26 mouse cellular contexts compared by ENCODE assay signal in genomic region chr11:121033118-121033517, GRCm38 (mm10). TPM values are rescaled to one million over a fixed set of nuclear protein-coding genes. Genes with fewer than 3 reads are reported as not detected.
DNase-seq lines count a peak whose midpoint lies in the region; ATAC-seq and TF ChIP-seq lines count a peak whose summit lies in the region.
"Had no signal": no experiment of that assay in that cellular context is flagged by ENCODE, and none has a peak within 500 bp of the region (broad histone marks: within the 10 kb centered on the region; RNA-seq: fewer than 3 reads in every experiment).

No protein-coding gene starts in this region.

- H3K4me3 ChIP-seq in CH12.LX (replicated peaks in 1 of 3; ENCODE audit: low read depth in 2 of 3, low read length in 2 of 3, poor library complexity in 1 of 3) = no peak overlapping the region
- H3K4me3 ChIP-seq in forebrain, embryonic 13.5 days = no peak overlapping the region
- H3K4me3 ChIP-seq: embryonic facial prominence, embryonic 10.5 days; embryonic facial prominence, embryonic 12.5 days had no signal

- WGBS in forebrain, embryonic 13.5 days = 89% methylated on average over 5 of the region's 5 CpGs

- dilution Hi-C loops in CH12.LX (cut with MboI; ENCODE audit: extremely low pct_ligation_motif_present, extremely low pct_unique_long_range_greater_than_20kb, low sequenced_read_pairs) = no loop called here

- in situ Hi-C loops in CH12.LX (cut with MboI; ENCODE audit: low pct_ligation_motif_present, low pct_unique_long_range_greater_than_20kb, low sequenced_read_pairs) = no loop called here

- H3K27me3 ChIP-seq in CH12.LX (replicated peaks) = peaks cover 28% of the 10 kb centered on the region
- no peaks in the 10 kb centered on the region for H3K27me3 ChIP-seq in forebrain, embryonic 13.5 days
- H3K27me3 ChIP-seq: embryonic facial prominence, embryonic 12.5 days had no signal

- TF ChIP-seq POLR2A in CH12.LX (IDR thresholded peaks at IDR 0.05; ENCODE audit: low read depth, low read length) = no peak

- no peaks in the 10 kb centered on the region for H3K79me2 ChIP-seq in CH12.LX (replicated peaks; ENCODE audit: control insufficient read depth, extremely low read depth, insufficient read depth, poor library complexity, severe bottlenecking)

- H3K4me1 ChIP-seq in CH12.LX (ENCODE audit: control insufficient read depth in 1 of 2, insufficient read depth in 2 of 2) = peaks cover 4 to 20% of the 10 kb centered on the region in 2 experiments
- no peaks in the 10 kb centered on the region for H3K4me1 ChIP-seq in forebrain, embryonic 13.5 days
- H3K4me1 ChIP-seq: embryonic facial prominence, embryonic 12.5 days had no signal

- H3K9me3 ChIP-seq in CH12.LX (replicated peaks; ENCODE audit: low read length) = no peaks in the 10 kb centered on the region
- H3K9me3 ChIP-seq in forebrain, embryonic 13.5 days (replicated peaks) = no peaks in the 10 kb centered on the region
- H3K9me3 ChIP-seq: embryonic facial prominence, embryonic 10.5 days; embryonic facial prominence, embryonic 12.5 days had no signal

- H3K4me2 ChIP-seq in CH12.LX (ENCODE audit: insufficient read depth, low read depth, poor library complexity, severe bottlenecking) = no peak overlapping the region
- H3K4me2 ChIP-seq in forebrain, embryonic 13.5 days = no peak overlapping the region
- H3K4me2 ChIP-seq: embryonic facial prominence, embryonic 12.5 days had no signal

- TF ChIP-seq EP300 in CH12.LX (IDR thresholded peaks at IDR 0.05; ENCODE audit: low read length) = no peak

- 0 out of 2 replicates have a peak, but pooled peaks have one; percentile 17 for ATAC-seq in granulocyte monocyte progenitor cell, adult 5-6 weeks (replicated peaks; ENCODE audit: poor library complexity, severe bottlenecking)
- 0 out of 2 replicates have a peak, but pooled peaks have one; percentile 23 for ATAC-seq in megakaryocyte progenitor cell, adult 5-6 weeks (replicated peaks; ENCODE audit: poor library complexity)
- ATAC-seq in forebrain, embryonic 13.5 days = no peak
- ATAC-seq: CD4-positive, CD25-positive, alpha-beta regulatory T cell, adult 4 months; forebrain, embryonic 14.5 days; forebrain, embryonic 16.5 days had no signal

- no peak overlapping the region for H3K9ac ChIP-seq in CH12.LX (ENCODE audit: insufficient read depth, low read depth)
- no peak overlapping the region for H3K9ac ChIP-seq in forebrain, embryonic 13.5 days
- H3K9ac ChIP-seq: embryonic facial prominence, embryonic 12.5 days had no signal

- no peak for DNase-seq in CH12.LX (ENCODE audit: extremely low read depth)
- no peak for DNase-seq in retina, embryonic 14.5 days (ENCODE audit: low spot score)
- no peak for DNase-seq in gastrocnemius, postnatal 10 days
- DNase-seq: adrenal gland, adult 2 months; adrenal gland, postnatal 10 days; adrenal gland, postnatal 25 days; B cell, adult 2 months; cerebellum, adult 11 months; cerebellum, adult 18-20 months; cerebellum, adult 8-10 months; cerebellum, adult 9-11 months; cerebellum, postnatal 14 days; cerebellum, postnatal 36 days had no signal

- no peak for TF ChIP-seq CTCF in CH12.LX (conservative IDR thresholded peaks at IDR 0.05 in 1 of 2, IDR thresholded peaks at IDR 0.05 in 1 of 2; ENCODE audit: low read depth in 2 of 2, low read length in 2 of 2)

- H3K27ac ChIP-seq in CH12.LX (ENCODE audit: insufficient read depth, low read depth) = no peak overlapping the region
- H3K27ac ChIP-seq in forebrain, embryonic 13.5 days = no peak overlapping the region
- H3K27ac ChIP-seq: embryonic facial prominence, embryonic 10.5 days; embryonic facial prominence, embryonic 12.5 days had no signal

- H3K36me3 ChIP-seq in CH12.LX (replicated peaks in 1 of 2; ENCODE audit: control insufficient read depth in 1 of 2, insufficient read depth in 1 of 2, low read length in 1 of 2) = no peaks in the 10 kb centered on the region
- no peaks in the 10 kb centered on the region for H3K36me3 ChIP-seq in forebrain, embryonic 13.5 days (ENCODE audit: poor library complexity, severe bottlenecking)
- H3K36me3 ChIP-seq: embryonic facial prominence, embryonic 10.5 days; embryonic facial prominence, embryonic 12.5 days had no signal

- no peak for TF ChIP-seq RAD21 in CH12.LX (IDR thresholded peaks at IDR 0.05; ENCODE audit: low read depth, low read length)

TF ChIP-seq in CH12.LX, 34 proteins besides CTCF, POLR2A, EP300 and RAD21:
- peak; percentile 68 for TF ChIP-seq ZNF384 (IDR thresholded peaks at IDR 0.05; ENCODE audit: low read depth, low read length)
- TF ChIP-seq IRF4 (IDR thresholded peaks at IDR 0.05; ENCODE audit: low read depth, low read length) = no peak
- TF ChIP-seq ZKSCAN1 (IDR thresholded peaks at IDR 0.05; ENCODE audit: borderline replicate concordance, low read depth, low read length) = no peak
- TF ChIP-seq RCOR1 (conservative IDR thresholded peaks at IDR 0.05; ENCODE audit: low read depth, low read length) = no peak
- peak; percentile 51 for TF ChIP-seq ETS1 (conservative IDR thresholded peaks at IDR 0.05; ENCODE audit: low read depth, low read length)

RNA-seq across cellular contexts. Expression of gene Cd7, which starts 6.1 kb away (rescaled TPM):
- total RNA-seq in CH12.LX (2012; rRNA removed) = 0.84 and 2.7 TPM in 2 replicates
- total RNA-seq in CH12.LX (2014; rRNA removed) = 0.51 and 0.82 TPM in 2 replicates
- polyA plus RNA-seq in CH12.LX (2012; ENCODE audit: insufficient read length, low read depth) = 0.67 and 1.0 TPM in 2 replicates
- 6.1 TPM in 1 of 2 replicates, not detected in the other for total RNA-seq in granulocyte monocyte progenitor cell, adult 5-6 weeks (2014; fragmentation: Nextera tagmentation)
- not detected in 2 replicates for total RNA-seq in granulocyte monocyte progenitor cell, adult 5-6 weeks (2017)
- total RNA-seq in megakaryocyte progenitor cell, adult 5-6 weeks (2015) = 0.44 and 0.59 TPM in 2 replicates
- 0.29 TPM in 1 of 2 replicates, not detected in the other for total RNA-seq in megakaryocyte progenitor cell, adult 5-6 weeks (2017)
- not detected in 2 replicates for polyA plus RNA-seq in forebrain, embryonic 13.5 days (2015; fragmentation: Nextera tagmentation; extraction: Ambion mirVana)
- total RNA-seq in gastrocnemius, postnatal 10 days (2021) = not detected
- total RNA-seq: adrenal gland, postnatal 25 days had no signal
- polyA plus RNA-seq: embryonic facial prominence, embryonic 10.5 days; forebrain, embryonic 11.5 days; forebrain, embryonic 14.5 days; forebrain, embryonic 16.5 days had no signal

RNA-seq across cellular contexts. Expression of gene Sectm1b, which starts 30.3 kb away (rescaled TPM):
- total RNA-seq in CH12.LX (2012; rRNA removed) (not detected in 2 replicates), CH12.LX (2014; rRNA removed) (not detected in 2 replicates)
- not detected in 2 replicates for polyA plus RNA-seq in CH12.LX (2012; ENCODE audit: insufficient read length, low read depth)
- total RNA-seq in granulocyte monocyte progenitor cell, adult 5-6 weeks (2014; fragmentation: Nextera tagmentation) = not detected in 2 replicates
- not detected in 2 replicates for total RNA-seq in granulocyte monocyte progenitor cell, adult 5-6 weeks (2017)
- not detected in 2 replicates for total RNA-seq in megakaryocyte progenitor cell, adult 5-6 weeks (2015)
- not detected in 2 replicates for total RNA-seq in megakaryocyte progenitor cell, adult 5-6 weeks (2017)
- polyA plus RNA-seq in forebrain, embryonic 13.5 days (2015; fragmentation: Nextera tagmentation; extraction: Ambion mirVana) = not detected in 2 replicates
- not detected for total RNA-seq in gastrocnemius, postnatal 10 days (2021)
- total RNA-seq: adrenal gland, adult 2 months; adrenal gland, postnatal 10 days; adrenal gland, postnatal 25 days; ES-E14; MEL had no signal
- polyA plus RNA-seq: adrenal gland, adult 2 months; brain, embryonic 14.5 days; CD4-positive, CD25-positive, alpha-beta regulatory T cell, adult 4 months; cortical plate, adult 2 months; embryonic facial prominence, embryonic 10.5 days; embryonic facial prominence, embryonic 12.5 days; forebrain, embryonic 11.5 days; forebrain, embryonic 14.5 days; forebrain, embryonic 16.5 days had no signal

RNA-seq across cellular contexts. Expression of gene Csnk1d, which starts 42.0 kb away (rescaled TPM):
- 92.1 and 96.8 TPM in 2 replicates for total RNA-seq in CH12.LX (2012; rRNA removed)
- 77.7 and 77.8 TPM in 2 replicates for total RNA-seq in CH12.LX (2014; rRNA removed)
- 134 and 136 TPM in 2 replicates for polyA plus RNA-seq in CH12.LX (2012; ENCODE audit: insufficient read length, low read depth)
- total RNA-seq in granulocyte monocyte progenitor cell, adult 5-6 weeks (2014; fragmentation: Nextera tagmentation) = 53.7 and 63.6 TPM in 2 replicates
- total RNA-seq in granulocyte monocyte progenitor cell, adult 5-6 weeks (2017) = 68.2 and 70.6 TPM in 2 replicates
- total RNA-seq in megakaryocyte progenitor cell, adult 5-6 weeks (2015) = 51.3 and 64.2 TPM in 2 replicates
- 69.8 and 74.2 TPM in 2 replicates for total RNA-seq in megakaryocyte progenitor cell, adult 5-6 weeks (2017)
- polyA plus RNA-seq in forebrain, embryonic 13.5 days (2015; fragmentation: Nextera tagmentation; extraction: Ambion mirVana) = 122 and 139 TPM in 2 replicates
- 10 to 100 TPM; 67.8 to 77.3 TPM for total RNA-seq in gastrocnemius, postnatal 10 days (2021)

RNA-seq across cellular contexts. Expression of gene Sectm1a, which starts 47.9 kb away (rescaled TPM):
- total RNA-seq in CH12.LX (2012; rRNA removed) = 0.08 TPM in 1 of 2 replicates, not detected in the other
- total RNA-seq in CH12.LX (2014; rRNA removed) = not detected in 2 replicates
- polyA plus RNA-seq in CH12.LX (2012; ENCODE audit: insufficient read length, low read depth) = not detected in 2 replicates
- not detected in 2 replicates for total RNA-seq in granulocyte monocyte progenitor cell, adult 5-6 weeks (2014; fragmentation: Nextera tagmentation)
- not detected in 2 replicates for total RNA-seq in granulocyte monocyte progenitor cell, adult 5-6 weeks (2017)
- total RNA-seq in megakaryocyte progenitor cell, adult 5-6 weeks (2015) = not detected in 2 replicates
- total RNA-seq in megakaryocyte progenitor cell, adult 5-6 weeks (2017) = not detected in 2 replicates
- polyA plus RNA-seq in forebrain, embryonic 13.5 days (2015; fragmentation: Nextera tagmentation; extraction: Ambion mirVana) = not detected in 2 replicates
- under 1 TPM in 1 of 2 experiments, not detected in 1; 0.14 TPM for total RNA-seq in gastrocnemius, postnatal 10 days (2021)
- total RNA-seq: adrenal gland, adult 2 months; adrenal gland, postnatal 25 days; ES-E14 had no signal
- polyA plus RNA-seq: brain, embryonic 14.5 days; CD4-positive, CD25-positive, alpha-beta regulatory T cell, adult 4 months; cortical plate, adult 2 months; embryonic facial prominence, embryonic 10.5 days; embryonic facial prominence, embryonic 12.5 days; forebrain, embryonic 11.5 days; forebrain, embryonic 14.5 days; forebrain, embryonic 16.5 days had no signal
